Mouse (Mus musculus) embryonic facial prominence, embryonic 11.5 days (tissue): ENCODE measurements around the gene Espn. TPM values are rescaled to one million over a fixed set of nuclear protein-coding genes. Genes with fewer than 3 reads are reported as not detected.

Source experiments
- ATAC-seq: fragments of 200-750 bp; cut with Nextera tagmentation; replicated peaks from 2 replicates; pipeline ENCODE4 v1.8.0; 2017; ENCODE audit warnings: low read depth; ENCODE audit not compliant: insufficient number of reproducible peaks, low FRiP score, low TSS enrichment
- DNase-seq: peaks from one replicate; pipeline ENCODE4 v3.0.0-alpha.2; 2015; ENCODE audit warnings: low spot score
- H3K27ac ChIP-seq: fragments of 300-500 bp; sonication (generic); replicated peaks from 2 replicates; pipeline ENCODE4 v1.5.1; 2014; ENCODE audit warnings: mild to moderate bottlenecking, low read depth, low read length, control low read depth
- H3K27me3 ChIP-seq: fragments of 300-500 bp; sonication (generic); 2 replicates; pipeline ENCODE4 v1.6.1; 2014; ENCODE audit warnings: mild to moderate bottlenecking, low read length, moderate library complexity, mixed read lengths; ENCODE audit not compliant: control insufficient read depth, insufficient read depth
- H3K36me3 ChIP-seq: fragments of 300-500 bp; sonication (generic); replicated peaks from 2 replicates; pipeline ENCODE4 v1.6.1; 2014; ENCODE audit warnings: low read depth, mild to moderate bottlenecking, low read length, moderate library complexity, mixed read lengths; ENCODE audit not compliant: control insufficient read depth, insufficient read depth
- H3K4me1 ChIP-seq: fragments of 300-500 bp; sonication (generic); 2 replicates; pipeline ENCODE4 v1.6.1; 2014; ENCODE audit warnings: low read length, mixed read lengths; ENCODE audit not compliant: control insufficient read depth, insufficient read depth
- H3K4me2 ChIP-seq: fragments of 300-500 bp; sonication (generic); 2 replicates; pipeline ENCODE4 v1.6.1; 2014; ENCODE audit warnings: low read depth, mild to moderate bottlenecking, control low read depth, low read length, moderate library complexity
- H3K4me3 ChIP-seq: fragments of 300-500 bp; sonication (generic); 2 replicates; pipeline ENCODE4 v1.5.1; 2014; ENCODE audit warnings: low read depth, low read length, control low read depth
- H3K9ac ChIP-seq: fragments of 300-500 bp; sonication (generic); replicated peaks from 2 replicates; pipeline ENCODE4 v1.6.1; 2014; ENCODE audit warnings: mild to moderate bottlenecking, control low read depth, low read length
- H3K9me3 ChIP-seq: fragments of 300-500 bp; sonication (generic); replicated peaks from 2 replicates; pipeline ENCODE4 v1.6.1; 2016; ENCODE audit warnings: mild to moderate bottlenecking, low read length, inconsistent platforms, mixed read lengths; ENCODE audit not compliant: control insufficient read depth
- WGBS: fragments of 180-500 bp; shearing (Covaris S2); extraction: QIAGEN DNeasy Blood & Tissue Kit; methylation state at CpG from one replicate; pipeline ENCODE4 v1.1.7; 2014; 5-methylcytosine and 5-hydroxymethylcytosine counted together
- polyA plus RNA-seq: library from polyadenylated mRNA; unstranded; fragments of >200 nt; fragmentation: Nextera tagmentation; extraction: Ambion mirVana; gene quantifications from 2 replicates; pipeline ENCODE4 v1.2.1, GENCODE M21; 2014

Gene Espn
- polyA plus RNA-seq, 1 experiment from 2014 or later: 6.2 TPM

DNA sequence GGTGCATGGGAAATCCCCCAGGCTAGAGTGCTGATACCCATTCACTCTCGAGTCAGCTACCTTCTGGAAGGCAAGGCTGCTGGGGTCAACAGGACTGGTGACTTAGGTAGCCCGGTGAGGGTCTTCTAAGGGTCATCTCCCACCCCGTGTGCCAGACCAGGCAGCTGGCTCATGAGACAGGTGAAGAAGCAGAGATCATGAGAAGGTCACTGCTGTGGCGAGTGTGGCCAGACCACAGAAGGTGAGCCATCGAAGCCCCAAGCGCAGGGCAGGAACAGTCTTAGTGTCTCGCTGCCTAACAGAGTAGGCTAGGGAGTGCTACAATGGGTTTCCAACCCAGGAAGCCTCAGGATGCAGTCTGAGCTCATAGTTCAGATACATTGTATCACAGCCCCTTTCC, 67.6 kb downstream of the Espn start:
- no peaks in the 10 kb centered on the region for H3K36me3 ChIP-seq
- 80% methylated on average over 7 of the region's 7 CpGs for WGBS
- H3K27me3 ChIP-seq: no peaks in the 10 kb centered on the region
- no peak overlapping the region for H3K4me3 ChIP-seq
- H3K9ac ChIP-seq: no peak overlapping the region
- peaks cover 2% of the 10 kb centered on the region; the same call in 1 of the 2 replicates for H3K4me1 ChIP-seq
- ATAC-seq (no peak), DNase-seq (no peak)
- H3K27ac ChIP-seq: no peak overlapping the region
- H3K4me2 ChIP-seq: no peak overlapping the region
- no peaks in the 10 kb centered on the region for H3K9me3 ChIP-seq

DNA sequence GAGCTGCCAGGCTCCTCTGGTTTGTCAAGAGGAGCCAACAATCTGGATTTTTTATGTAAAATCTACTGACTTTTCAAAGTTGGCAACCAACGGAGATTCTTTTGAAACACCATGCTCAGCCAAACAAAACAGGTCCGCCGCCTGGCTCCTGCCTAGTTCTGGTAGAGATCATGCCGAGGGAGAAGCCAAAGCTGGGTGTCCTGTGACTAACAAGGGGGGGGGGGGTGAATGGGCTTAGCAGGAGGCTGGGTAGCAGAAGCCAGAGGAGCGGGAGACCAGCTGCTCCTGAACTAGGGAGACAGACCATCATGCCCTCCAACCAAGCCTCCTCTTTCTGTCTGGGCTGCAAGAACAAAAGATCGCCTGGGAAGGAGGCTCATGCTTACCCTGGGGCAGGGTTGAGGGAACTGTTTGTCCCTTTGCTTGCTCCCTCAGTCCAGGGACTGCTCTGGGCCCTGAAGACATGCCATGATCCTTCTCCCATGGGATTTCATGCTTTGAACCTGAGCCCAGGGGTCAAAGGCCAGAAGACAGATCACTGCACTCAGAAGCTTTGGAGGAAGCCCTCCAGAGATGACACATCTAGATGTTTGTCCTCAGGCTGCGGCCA, 68.5 kb downstream of the Espn start:
- 63% methylated on average over 7 of the region's 7 CpGs for WGBS

DNA sequence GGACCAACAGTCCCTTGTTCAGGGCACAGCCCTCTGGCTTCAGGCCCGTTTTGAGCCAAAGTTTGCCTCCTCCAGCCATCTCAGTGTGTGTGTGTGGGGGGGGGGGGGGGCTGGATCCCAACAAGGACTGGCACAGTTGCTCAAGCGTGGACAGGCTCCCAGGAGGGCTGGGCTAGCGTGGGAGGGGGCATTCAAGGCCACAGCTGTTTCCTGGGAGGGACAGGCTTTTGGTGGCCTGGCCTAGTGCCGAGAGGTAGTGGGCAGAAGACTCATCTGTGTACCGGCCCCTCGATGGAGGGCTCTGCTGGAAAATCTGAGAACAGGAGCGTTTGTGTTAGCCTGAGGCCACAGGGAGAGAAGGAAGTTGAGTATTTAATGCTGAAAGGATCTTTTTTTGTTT, 72.2 kb downstream of the Espn start:
- no peaks in the 10 kb centered on the region for H3K36me3 ChIP-seq
- H3K27ac ChIP-seq: no peak overlapping the region
- WGBS: 63% methylated on average over 7 of the region's 7 CpGs
- no peaks in the 10 kb centered on the region for H3K9me3 ChIP-seq
- no peak overlapping the region for H3K4me2 ChIP-seq
- no peaks in the 10 kb centered on the region for H3K27me3 ChIP-seq
- DNase-seq (no peak), ATAC-seq (no peak)
- no peak overlapping the region for H3K9ac ChIP-seq
- no peak overlapping the region for H3K4me3 ChIP-seq
- H3K4me1 ChIP-seq: no peaks in the 10 kb centered on the region; the same call in 1 of the 2 replicates

More for the DNA sequence above, 68.5 kb downstream of the Espn start:
- no peak overlapping the region for H3K4me3 ChIP-seq
- ATAC-seq (no peak), DNase-seq (no peak)
- no peaks in the 10 kb centered on the region for H3K36me3 ChIP-seq
- no peak overlapping the region for H3K9ac ChIP-seq
- H3K4me2 ChIP-seq: no peak overlapping the region
- peaks cover 2% of the 10 kb centered on the region; the same call in 1 of the 2 replicates for H3K4me1 ChIP-seq
- H3K27ac ChIP-seq: no peak overlapping the region
- no peaks in the 10 kb centered on the region for H3K27me3 ChIP-seq
- H3K9me3 ChIP-seq: no peaks in the 10 kb centered on the region

DNA sequence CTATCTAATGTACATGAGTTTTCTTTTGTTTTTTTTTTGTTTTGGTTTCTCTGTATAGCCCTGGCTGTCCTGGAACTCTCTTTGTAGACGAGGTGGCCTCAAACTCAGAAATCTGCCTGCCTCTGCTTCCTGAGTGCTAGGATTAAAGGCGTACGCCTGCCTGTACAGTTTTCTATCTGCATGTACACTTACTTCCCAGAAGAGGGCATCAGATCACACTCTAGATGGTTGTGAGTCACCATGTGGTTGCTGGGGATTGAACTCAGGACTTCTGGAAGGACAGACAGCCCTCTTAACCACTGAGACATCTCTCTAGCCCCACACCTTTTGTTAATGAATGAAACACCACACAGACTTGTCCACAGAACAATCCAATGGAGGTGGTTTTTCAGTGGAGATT, 72.9 kb downstream of the Espn start:
- DNase-seq (no peak), ATAC-seq (no peak)
- no peak overlapping the region for H3K9ac ChIP-seq
- H3K36me3 ChIP-seq: no peaks in the 10 kb centered on the region
- no peaks in the 10 kb centered on the region; the same call in 1 of the 2 replicates for H3K4me1 ChIP-seq
- no peak overlapping the region for H3K4me3 ChIP-seq
- no peak overlapping the region for H3K4me2 ChIP-seq
- no peak overlapping the region for H3K27ac ChIP-seq
- WGBS: 89% methylated on average over 3 of the region's 3 CpGs
- H3K27me3 ChIP-seq: no peaks in the 10 kb centered on the region
- no peaks in the 10 kb centered on the region for H3K9me3 ChIP-seq

DNA sequence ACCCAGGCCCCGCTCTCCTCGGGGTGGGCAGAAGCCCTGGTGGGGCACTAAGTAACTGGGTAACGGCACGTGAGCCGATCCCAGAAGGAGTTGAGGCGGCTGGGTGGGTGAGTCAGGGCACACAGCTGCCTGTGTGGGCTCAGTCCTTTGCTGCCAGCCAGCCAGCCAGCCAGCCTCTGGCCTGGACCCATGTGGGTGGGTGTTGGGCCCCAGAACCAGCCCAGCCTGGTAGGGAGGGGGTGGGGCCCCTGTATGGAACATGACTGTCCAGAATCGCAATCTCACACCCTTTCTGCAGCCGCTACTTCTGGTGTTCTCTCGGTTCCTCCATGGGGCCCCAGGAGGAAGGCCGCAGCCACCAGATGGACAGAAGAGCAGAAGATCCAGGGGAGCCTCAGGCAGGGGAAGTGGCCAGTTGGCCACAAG, 74.1 kb downstream of the Espn start:
- ATAC-seq: no peak
- no peak for DNase-seq
- Histone ChIP-seq H3K36me3 (no peaks in the 10 kb centered on the region), H3K27me3 (no peaks in the 10 kb centered on the region), H3K9me3 (no peaks in the 10 kb centered on the region), H3K4me1 (no peaks in the 10 kb centered on the region; the same call in 1 of the 2 replicates), H3K4me2 (no peak overlapping the region), H3K9ac (no peak overlapping the region), H3K4me3 (no peak overlapping the region), H3K27ac (no peak overlapping the region)
- 92% methylated on average over 10 of the region's 10 CpGs for WGBS

DNA sequence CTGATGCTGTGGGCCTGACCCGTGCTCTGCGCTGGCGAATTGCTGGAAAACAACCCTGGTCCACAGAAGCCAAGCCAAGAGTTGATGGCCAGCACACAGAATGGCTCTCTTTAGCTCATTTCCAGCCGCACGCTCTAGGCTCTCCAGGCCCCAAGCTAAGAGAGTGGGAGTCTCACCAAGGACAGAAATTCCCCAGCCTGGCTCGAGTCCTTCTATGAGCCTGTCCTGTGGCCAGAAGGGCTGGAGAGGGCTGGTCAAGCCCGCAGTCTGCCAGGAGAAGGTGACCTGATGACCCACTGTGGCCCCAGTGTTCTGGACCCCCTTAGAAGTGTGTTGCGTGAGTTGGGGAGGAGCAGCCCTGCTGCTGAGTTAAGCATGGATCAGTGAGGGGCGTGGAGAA, 75.0 kb downstream of the Espn start:
- H3K27me3 ChIP-seq: no peaks in the 10 kb centered on the region
- no peak overlapping the region for H3K4me3 ChIP-seq
- ATAC-seq (no peak), DNase-seq (no peak)
- H3K4me1 ChIP-seq: no peaks in the 10 kb centered on the region; the same call in 1 of the 2 replicates
- no peak overlapping the region for H3K9ac ChIP-seq
- no peak overlapping the region for H3K4me2 ChIP-seq
- no peaks in the 10 kb centered on the region for H3K9me3 ChIP-seq
- no peaks in the 10 kb centered on the region for H3K36me3 ChIP-seq
- WGBS: 87% methylated on average over 9 of the region's 9 CpGs
- no peak overlapping the region for H3K27ac ChIP-seq

DNA sequence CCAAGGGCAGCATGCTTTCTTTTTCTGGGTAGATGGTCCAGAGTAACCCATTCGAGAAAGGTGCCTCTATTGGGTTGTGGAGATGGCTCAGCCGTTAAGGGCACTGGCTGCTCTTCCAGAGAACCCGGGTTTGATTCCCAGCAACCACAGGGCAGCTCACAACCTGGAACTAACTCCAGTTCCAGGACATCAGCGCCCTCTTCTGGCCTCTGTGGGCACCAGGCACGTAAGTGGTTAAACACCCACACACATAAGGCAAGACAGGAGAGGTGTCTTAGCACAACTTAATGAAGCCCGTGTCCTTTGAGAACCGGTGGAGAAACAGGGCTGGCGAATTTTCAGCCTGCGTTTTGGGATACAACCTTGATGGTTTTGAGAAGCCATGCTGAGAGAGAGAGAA, 77.6 kb downstream of the Espn start:
- no peaks in the 10 kb centered on the region for H3K36me3 ChIP-seq
- DNase-seq: no peak
- H3K4me3 ChIP-seq: no peak overlapping the region
- no peak for ATAC-seq
- H3K27me3 ChIP-seq: no peaks in the 10 kb centered on the region
- H3K27ac ChIP-seq: no peak overlapping the region
- H3K4me1 ChIP-seq: no peaks in the 10 kb centered on the region; the same call in 1 of the 2 replicates
- WGBS: 77% methylated on average over 9 of the region's 9 CpGs
- H3K9ac ChIP-seq: no peak overlapping the region
- H3K4me2 ChIP-seq: no peak overlapping the region
- H3K9me3 ChIP-seq: no peaks in the 10 kb centered on the region

DNA sequence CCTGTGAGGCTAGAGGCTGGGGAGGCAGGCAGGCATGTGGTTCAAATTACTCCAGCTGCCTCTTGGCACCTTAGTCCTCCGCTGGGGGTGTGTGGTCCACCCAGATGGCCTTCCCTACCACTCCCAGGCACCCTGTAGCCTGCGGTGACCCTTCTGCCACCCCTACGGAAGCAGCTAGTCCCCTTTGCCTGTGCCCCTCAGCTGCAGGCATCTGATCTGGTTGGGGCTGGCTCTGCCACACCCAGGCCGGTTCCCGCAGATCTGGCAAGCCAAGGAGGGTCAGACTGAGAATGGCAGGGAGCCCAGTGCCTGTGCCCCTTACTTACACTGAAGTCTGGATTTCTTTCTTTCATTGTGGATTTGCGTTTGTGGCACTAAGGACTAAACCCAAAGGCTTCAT, 78.5 kb downstream of the Espn start:
- ATAC-seq (no peak), DNase-seq (no peak)
- Histone ChIP-seq H3K4me3 (no peak overlapping the region), H3K36me3 (no peaks in the 10 kb centered on the region), H3K9me3 (no peaks in the 10 kb centered on the region), H3K4me2 (no peak overlapping the region), H3K4me1 (no peaks in the 10 kb centered on the region; the same call in 1 of the 2 replicates), H3K27ac (no peak overlapping the region), H3K9ac (no peak overlapping the region), H3K27me3 (no peaks in the 10 kb centered on the region)
- 82% methylated on average over 6 of the region's 6 CpGs for WGBS
